Mouse (Mus musculus): Measurements from ENCODE around the gene Hrc. TPM values are rescaled to one million over a fixed set of nuclear protein-coding genes. Genes with fewer than 3 reads are reported as not detected.

Hrc gene
- polyA plus RNA-seq, 1 experiment from 2014 or later, result 26.6 TPM

- peak overlapping the region; percentile 85 for H3K4me2 ChIP-seq (ENCODE audit: low read depth, low read length)
- H3K36me3 ChIP-seq (ENCODE audit: control insufficient read depth, insufficient read depth), result no peaks in the 10 kb centered on the region
- H3K4me1 ChIP-seq (ENCODE audit: control insufficient read depth, insufficient read depth, low read length), result peaks cover 56% of the 10 kb centered on the region
- ATAC-seq (replicated peaks; ENCODE audit: extremely low read depth, insufficient read depth, low FRiP score), result no peak
- no peaks in the 10 kb centered on the region for H3K27me3 ChIP-seq (ENCODE audit: control insufficient read depth, insufficient read depth, low read length)
- peak overlapping the region; percentile 67 for H3K4me3 ChIP-seq (ENCODE audit: low read length)
- no peak overlapping the region for H3K9ac ChIP-seq (ENCODE audit: low read length)
- no peak overlapping the region for H3K27ac ChIP-seq (ENCODE audit: low read length)
- 6% methylated on average over 14 of the region's 14 CpGs for WGBS
- no peaks in the 10 kb centered on the region for H3K9me3 ChIP-seq (replicated peaks; ENCODE audit: control insufficient read depth, low read length)
These were observed 3.2 kb downstream of the Hrc start for GRCm38 (mm10) chr7:45338161-45338911.

DNA sequence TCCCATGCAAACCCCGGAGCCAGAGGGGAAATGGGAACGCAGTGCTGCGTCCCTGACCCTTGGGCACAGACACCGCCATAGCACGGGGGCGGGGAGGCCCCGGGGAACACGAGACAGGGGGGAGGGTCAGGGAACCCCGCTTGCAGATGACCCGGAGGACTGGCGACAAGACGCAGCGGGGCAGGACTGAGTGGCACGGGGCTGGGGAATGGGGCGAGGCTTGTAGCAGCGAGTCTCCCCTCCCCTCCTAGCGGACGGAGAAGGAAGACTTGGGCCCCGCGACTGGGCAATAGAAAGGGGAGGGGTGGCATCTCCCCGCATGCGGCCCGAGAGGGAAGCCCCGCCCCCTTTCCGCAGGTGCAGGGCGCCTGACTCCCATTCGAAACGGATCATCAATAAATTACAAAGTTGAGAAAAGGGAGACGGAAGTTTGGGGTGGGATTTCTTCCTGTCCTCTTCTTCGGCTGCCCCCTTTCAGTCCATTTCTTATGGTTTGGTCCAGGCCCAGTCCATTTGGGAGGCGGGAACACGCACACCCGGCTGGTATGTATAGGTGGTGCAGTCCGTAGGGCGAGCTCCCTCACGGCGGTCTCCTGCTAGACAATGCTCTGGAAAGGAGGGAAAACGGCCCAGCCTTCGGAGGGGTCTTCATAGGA is 4.4 kb downstream of the Hrc start:
- peak; percentile 51 for ATAC-seq (replicated peaks; ENCODE audit: extremely low read depth, insufficient read depth, low FRiP score)
- no peaks in the 10 kb centered on the region for H3K36me3 ChIP-seq (ENCODE audit: control insufficient read depth, insufficient read depth)
- no peaks in the 10 kb centered on the region for H3K27me3 ChIP-seq (ENCODE audit: control insufficient read depth, insufficient read depth, low read length)
- peak overlapping the region; percentile 75 for H3K9ac ChIP-seq (ENCODE audit: low read length)
- under 1% methylated on average over 39 of the region's 39 CpGs for WGBS
- no peaks in the 10 kb centered on the region for H3K9me3 ChIP-seq (replicated peaks; ENCODE audit: control insufficient read depth, low read length)
- peak overlapping the region; percentile 19; the same call in 1 of the 2 replicates for H3K27ac ChIP-seq (ENCODE audit: low read length)
- H3K4me1 ChIP-seq (ENCODE audit: control insufficient read depth, insufficient read depth, low read length), result peaks cover 53% of the 10 kb centered on the region
- H3K4me3 ChIP-seq (ENCODE audit: low read length), result peak overlapping the region; percentile 67
- peak overlapping the region; percentile 85 for H3K4me2 ChIP-seq (ENCODE audit: low read depth, low read length)

DNA sequence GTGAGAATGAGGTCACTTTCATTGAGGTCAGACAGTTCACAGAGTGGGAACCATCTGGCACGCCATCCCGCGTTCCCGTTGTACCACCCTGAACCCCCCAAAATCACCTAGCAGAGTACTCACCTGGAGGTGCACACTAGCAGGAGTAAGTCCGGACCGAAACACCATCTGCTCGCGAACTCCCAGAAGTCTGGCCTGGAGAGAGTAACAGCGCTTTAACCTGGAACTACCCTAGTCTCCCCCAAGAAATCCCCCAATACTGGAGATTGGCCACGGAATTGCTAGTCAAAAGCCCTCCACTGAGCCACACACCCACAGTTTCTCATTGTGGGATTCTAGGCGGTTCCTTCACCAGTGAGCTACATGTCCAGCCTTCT is 5.0 kb downstream of the Hrc start:
- no peaks in the 10 kb centered on the region for H3K9me3 ChIP-seq (replicated peaks; ENCODE audit: control insufficient read depth, low read length)
- WGBS, result 2% methylated on average over 11 of the region's 11 CpGs
- H3K4me2 ChIP-seq (ENCODE audit: low read depth, low read length), result peak overlapping the region; percentile 85
- H3K4me3 ChIP-seq (ENCODE audit: low read length), result peak overlapping the region; percentile 67
- no peaks in the 10 kb centered on the region for H3K27me3 ChIP-seq (ENCODE audit: control insufficient read depth, insufficient read depth, low read length)
- peak overlapping the region; percentile 75 for H3K9ac ChIP-seq (ENCODE audit: low read length)
- H3K4me1 ChIP-seq (ENCODE audit: control insufficient read depth, insufficient read depth, low read length), result peaks cover 48% of the 10 kb centered on the region
- H3K36me3 ChIP-seq (ENCODE audit: control insufficient read depth, insufficient read depth), result no peaks in the 10 kb centered on the region
- ATAC-seq (replicated peaks; ENCODE audit: extremely low read depth, insufficient read depth, low FRiP score), result no peak
- no peak overlapping the region for H3K27ac ChIP-seq (ENCODE audit: low read length)

- Histone ChIP-seq H3K4me3 (ENCODE audit: low read length) (peak overlapping the region; percentile 67), H3K4me1 (ENCODE audit: control insufficient read depth, insufficient read depth, low read length) (peaks cover 41% of the 10 kb centered on the region), H3K9me3 (replicated peaks; ENCODE audit: control insufficient read depth, low read length) (no peaks in the 10 kb centered on the region), H3K27me3 (ENCODE audit: control insufficient read depth, insufficient read depth, low read length) (no peaks in the 10 kb centered on the region), H3K9ac (ENCODE audit: low read length) (peak overlapping the region; percentile 75; the same call in 1 of the 2 replicates), H3K4me2 (ENCODE audit: low read depth, low read length) (peak overlapping the region; percentile 85), H3K36me3 (ENCODE audit: control insufficient read depth, insufficient read depth) (no peaks in the 10 kb centered on the region), H3K27ac (ENCODE audit: low read length) (0 out of 2 replicates have a peak overlapping the region, but pooled peaks have one; percentile 16)
- under 1% methylated on average over 11 of the region's 11 CpGs for WGBS
- 0 out of 2 replicates have a peak, but pooled peaks have one; percentile 15 for ATAC-seq (replicated peaks; ENCODE audit: extremely low read depth, insufficient read depth, low FRiP score)
These were observed 5.6 kb downstream of the Hrc start for GRCm38 (mm10) chr7:45340669-45341068.

- Histone ChIP-seq H3K4me3 (ENCODE audit: low read length) (peak overlapping the region; percentile 67; the same call in 1 of the 2 replicates), H3K36me3 (ENCODE audit: control insufficient read depth, insufficient read depth) (no peaks in the 10 kb centered on the region), H3K9me3 (replicated peaks; ENCODE audit: control insufficient read depth, low read length) (no peaks in the 10 kb centered on the region), H3K4me2 (ENCODE audit: low read depth, low read length) (peak overlapping the region; percentile 85), H3K9ac (ENCODE audit: low read length) (no peak overlapping the region), H3K4me1 (ENCODE audit: control insufficient read depth, insufficient read depth, low read length) (peaks cover 39% of the 10 kb centered on the region), H3K27me3 (ENCODE audit: control insufficient read depth, insufficient read depth, low read length) (no peaks in the 10 kb centered on the region), H3K27ac (ENCODE audit: low read length) (no peak overlapping the region)
- peak; percentile 35 for ATAC-seq (replicated peaks; ENCODE audit: extremely low read depth, insufficient read depth, low FRiP score)
- WGBS, result 2% methylated on average over 8 of the region's 8 CpGs
These were observed 6.2 kb downstream of the Hrc start for GRCm38 (mm10) chr7:45341303-45341702.

- WGBS, result 89% methylated on average over 11 of the region's 11 CpGs
- H3K4me2 ChIP-seq (ENCODE audit: low read depth, low read length), result no peak overlapping the region
- no peak for ATAC-seq (replicated peaks; ENCODE audit: extremely low read depth, insufficient read depth, low FRiP score)
These were observed 7.0 kb downstream of the Hrc start for GRCm38 (mm10) chr7:45342081-45342480.

DNA sequence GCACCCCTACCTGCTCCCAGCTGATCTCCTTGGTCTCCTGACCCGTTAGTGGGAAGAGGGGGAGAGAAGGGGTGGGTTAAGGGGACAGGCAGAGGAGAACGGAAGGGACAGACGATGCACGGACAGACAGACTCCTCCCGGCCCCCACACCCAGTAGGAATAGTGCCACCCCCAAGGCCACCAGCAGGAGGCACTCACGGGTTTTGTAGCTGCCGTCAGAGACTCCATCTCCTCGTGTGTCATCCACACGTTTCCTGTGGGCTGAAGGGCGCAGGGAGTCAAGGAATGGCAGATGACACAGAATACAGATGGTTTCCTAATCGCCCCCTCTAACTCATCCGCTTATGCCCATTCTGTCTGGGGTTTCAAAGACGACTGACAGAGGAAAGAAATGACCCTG is 8.5 kb downstream of the Hrc start:
- 23% methylated on average over 13 of the region's 13 CpGs for WGBS
- Histone ChIP-seq H3K27ac (ENCODE audit: low read length) (no peak overlapping the region), H3K4me1 (ENCODE audit: control insufficient read depth, insufficient read depth, low read length) (peaks cover 28% of the 10 kb centered on the region), H3K9ac (ENCODE audit: low read length) (no peak overlapping the region), H3K27me3 (ENCODE audit: control insufficient read depth, insufficient read depth, low read length) (peaks cover 2% of the 10 kb centered on the region; the same call in 1 of the 2 replicates), H3K4me3 (ENCODE audit: low read length) (no peak overlapping the region), H3K4me2 (ENCODE audit: low read depth, low read length) (no peak overlapping the region), H3K36me3 (ENCODE audit: control insufficient read depth, insufficient read depth) (no peaks in the 10 kb centered on the region), H3K9me3 (replicated peaks; ENCODE audit: control insufficient read depth, low read length) (no peaks in the 10 kb centered on the region)
- no peak for ATAC-seq (replicated peaks; ENCODE audit: extremely low read depth, insufficient read depth, low FRiP score)

More at GRCm38 (mm10) chr7:45342081-45342480, 7.0 kb downstream of the Hrc start:
- Histone ChIP-seq H3K4me1 (ENCODE audit: control insufficient read depth, insufficient read depth, low read length) (peaks cover 38% of the 10 kb centered on the region), H3K27me3 (ENCODE audit: control insufficient read depth, insufficient read depth, low read length) (no peaks in the 10 kb centered on the region), H3K9ac (ENCODE audit: low read length) (no peak overlapping the region), H3K36me3 (ENCODE audit: control insufficient read depth, insufficient read depth) (no peaks in the 10 kb centered on the region), H3K4me3 (ENCODE audit: low read length) (no peak overlapping the region), H3K9me3 (replicated peaks; ENCODE audit: control insufficient read depth, low read length) (no peaks in the 10 kb centered on the region), H3K27ac (ENCODE audit: low read length) (no peak overlapping the region)

GRCm38 (mm10) chr7:45346905-45347304 is 11.8 kb downstream of the Hrc start:
- no peak for ATAC-seq (replicated peaks; ENCODE audit: extremely low read depth, insufficient read depth, low FRiP score)
- no peaks in the 10 kb centered on the region for H3K9me3 ChIP-seq (replicated peaks; ENCODE audit: control insufficient read depth, low read length)
- H3K4me2 ChIP-seq (ENCODE audit: low read depth, low read length), result no peak overlapping the region
- no peaks in the 10 kb centered on the region for H3K4me1 ChIP-seq (ENCODE audit: control insufficient read depth, insufficient read depth, low read length)
- H3K9ac ChIP-seq (ENCODE audit: low read length), result no peak overlapping the region
- WGBS, result 66% methylated on average over 13 of the region's 13 CpGs
- H3K27me3 ChIP-seq (ENCODE audit: control insufficient read depth, insufficient read depth, low read length), result peaks cover 6% of the 10 kb centered on the region; the same call in 1 of the 2 replicates
- H3K27ac ChIP-seq (ENCODE audit: low read length), result no peak overlapping the region
- no peak overlapping the region for H3K4me3 ChIP-seq (ENCODE audit: low read length)
- H3K36me3 ChIP-seq (ENCODE audit: control insufficient read depth, insufficient read depth), result no peaks in the 10 kb centered on the region

GRCm38 (mm10) chr7:45353041-45353440 is 18.0 kb downstream of the Hrc start:
- peaks cover 9% of the 10 kb centered on the region; the same call in 1 of the 2 replicates for H3K27me3 ChIP-seq (ENCODE audit: control insufficient read depth, insufficient read depth, low read length)
- H3K4me2 ChIP-seq (ENCODE audit: low read depth, low read length), result no peak overlapping the region
- no peak overlapping the region for H3K27ac ChIP-seq (ENCODE audit: low read length)
- no peak overlapping the region for H3K4me3 ChIP-seq (ENCODE audit: low read length)
- 24% methylated on average over 5 of the region's 5 CpGs for WGBS
- ATAC-seq (replicated peaks; ENCODE audit: extremely low read depth, insufficient read depth, low FRiP score), result no peak
- no peaks in the 10 kb centered on the region for H3K9me3 ChIP-seq (replicated peaks; ENCODE audit: control insufficient read depth, low read length)
- H3K9ac ChIP-seq (ENCODE audit: low read length), result no peak overlapping the region
- H3K4me1 ChIP-seq (ENCODE audit: control insufficient read depth, insufficient read depth, low read length), result no peaks in the 10 kb centered on the region
- H3K36me3 ChIP-seq (ENCODE audit: control insufficient read depth, insufficient read depth), result no peaks in the 10 kb centered on the region
